Mouse (Mus musculus) embryonic facial prominence, embryonic 14.5 days (tissue): ENCODE measurements around the gene Adamtsl1. TPM values are rescaled to one million over a fixed set of nuclear protein-coding genes. Genes with fewer than 3 reads are reported as not detected.

Experiments used
- ATAC-seq: fragments of 200-750 bp; cut with Nextera tagmentation; 2 replicates; pipeline ENCODE4 v1.8.0; 2017; ENCODE audit warnings: low read depth, moderate number of reproducible peaks, moderate TSS enrichment
- DNase-seq: peaks from one replicate; pipeline ENCODE4 v3.0.0-alpha.2; 2015; ENCODE audit warnings: low spot score
- H3K27ac ChIP-seq: fragments of 300-500 bp; sonication (generic); replicated peaks from 2 replicates; pipeline ENCODE4 v1.5.1; 2014; ENCODE audit warnings: low read depth, mild to moderate bottlenecking, low read length, moderate library complexity
- H3K27me3 ChIP-seq: fragments of 300-500 bp; sonication (generic); replicated peaks from 2 replicates; pipeline ENCODE4 v1.6.1; 2014; ENCODE audit warnings: low read length; ENCODE audit not compliant: control insufficient read depth, insufficient read depth
- H3K36me3 ChIP-seq: fragments of 300-500 bp; sonication (generic); 2 replicates; pipeline ENCODE4 v1.6.1; 2014; ENCODE audit warnings: low read length, mixed read lengths; ENCODE audit not compliant: control insufficient read depth, insufficient read depth
- H3K4me1 ChIP-seq: fragments of 300-500 bp; sonication (generic); 2 replicates; pipeline ENCODE4 v1.6.1; 2014; ENCODE audit warnings: antibody characterized with exemption, low read length; ENCODE audit not compliant: control insufficient read depth, insufficient read depth
- H3K4me2 ChIP-seq: fragments of 300-500 bp; sonication (generic); 2 replicates; pipeline ENCODE4 v1.6.1; 2014; ENCODE audit warnings: low read depth, mild to moderate bottlenecking, low read length, moderate library complexity, mixed read lengths
- H3K4me3 ChIP-seq: fragments of 300-500 bp; sonication (generic); 2 replicates; pipeline ENCODE4 v1.5.1; 2014; ENCODE audit warnings: low read depth, mild to moderate bottlenecking, low read length
- H3K9ac ChIP-seq: fragments of 300-500 bp; sonication (generic); 2 replicates; pipeline ENCODE4 v1.6.1; 2014; ENCODE audit warnings: low read depth, mild to moderate bottlenecking, low read length, moderate library complexity, mixed read lengths
- H3K9me3 ChIP-seq: fragments of 300-500 bp; sonication (generic); 2 replicates; pipeline ENCODE4 v1.6.1; 2016; ENCODE audit warnings: low read length; ENCODE audit not compliant: control insufficient read depth
- WGBS: fragments of 180-500 bp; shearing (Covaris S2); extraction: QIAGEN DNeasy Blood & Tissue Kit; methylation state at CpG from one replicate; pipeline ENCODE4 v1.1.7; 2014; 5-methylcytosine and 5-hydroxymethylcytosine counted together
- polyA plus RNA-seq: library from polyadenylated mRNA; unstranded; fragments of >200 nt; fragmentation: Nextera tagmentation; extraction: Ambion mirVana; gene quantifications from 2 replicates; pipeline ENCODE4 v1.2.1, GENCODE M21; 2014

Adamtsl1 gene
- polyA plus RNA-seq, 1 experiment from 2014 or later: 32.2 TPM

GRCm38 (mm10) chr4:86029486-86029885, 515.5 kb downstream of the Adamtsl1 start:
- WGBS: 52% methylated on average over 6 of the region's 6 CpGs
- Histone ChIP-seq H3K27ac (peak overlapping the region; percentile 39; the same call in 1 of the 2 replicates), H3K4me2 (no peak overlapping the region), H3K4me3 (no peak overlapping the region), H3K36me3 (no peaks in the 10 kb centered on the region), H3K9me3 (no peaks in the 10 kb centered on the region), H3K9ac (no peak overlapping the region), H3K27me3 (no peaks in the 10 kb centered on the region), H3K4me1 (peaks cover 17% of the 10 kb centered on the region)
- ATAC-seq (no peak), DNase-seq (no peak)

- DNase-seq: peak; percentile 77
- Histone ChIP-seq H3K27me3 (no peaks in the 10 kb centered on the region), H3K36me3 (no peaks in the 10 kb centered on the region), H3K4me1 (peaks cover 17% of the 10 kb centered on the region), H3K4me3 (no peak overlapping the region), H3K4me2 (no peak overlapping the region), H3K9ac (no peak overlapping the region), H3K27ac (no peak overlapping the region), H3K9me3 (no peaks in the 10 kb centered on the region)
- peak; percentile 50; the same call in 1 of the 2 replicates for ATAC-seq
- WGBS: 39% methylated on average over 3 of the region's 3 CpGs
Observed at GRCm38 (mm10) chr4:86030208-86030607, 516.2 kb downstream of the Adamtsl1 start.

GRCm38 (mm10) chr4:86031041-86031440, 517.1 kb downstream of the Adamtsl1 start:
- no peak overlapping the region for H3K27ac ChIP-seq
- H3K4me2 ChIP-seq: no peak overlapping the region
- ATAC-seq (no peak), DNase-seq (no peak)
- H3K4me3 ChIP-seq: no peak overlapping the region
- H3K27me3 ChIP-seq: no peaks in the 10 kb centered on the region
- H3K36me3 ChIP-seq: no peaks in the 10 kb centered on the region
- no peak overlapping the region for H3K9ac ChIP-seq
- H3K4me1 ChIP-seq: peaks cover 17% of the 10 kb centered on the region
- WGBS: 18% methylated on average over 8 of the region's 8 CpGs
- H3K9me3 ChIP-seq: no peaks in the 10 kb centered on the region

GRCm38 (mm10) chr4:86040921-86041320, 526.9 kb downstream of the Adamtsl1 start:
- Histone ChIP-seq H3K4me1 (no peaks in the 10 kb centered on the region; the same call in 1 of the 2 replicates), H3K4me3 (no peak overlapping the region), H3K9me3 (no peaks in the 10 kb centered on the region), H3K36me3 (no peaks in the 10 kb centered on the region), H3K9ac (peak overlapping the region; percentile 11; the same call in 1 of the 2 replicates), H3K27me3 (no peaks in the 10 kb centered on the region), H3K27ac (peak overlapping the region; percentile 40), H3K4me2 (0 out of 2 replicates have a peak overlapping the region, but pooled peaks have one; percentile 9)
- ATAC-seq: no peak
- peak; percentile 75 for DNase-seq
- WGBS: 29% methylated on average over 8 of the region's 8 CpGs

- no peak overlapping the region for H3K27ac ChIP-seq
- no peak overlapping the region for H3K4me3 ChIP-seq
- ATAC-seq: no peak
- no peak overlapping the region for H3K9ac ChIP-seq
- peaks cover under 1% of the 10 kb centered on the region; the same call in 1 of the 2 replicates for H3K4me1 ChIP-seq
- 84% methylated on average over 6 of the region's 6 CpGs for WGBS
- no peaks in the 10 kb centered on the region for H3K36me3 ChIP-seq
- H3K4me2 ChIP-seq: no peak overlapping the region
- no peaks in the 10 kb centered on the region for H3K9me3 ChIP-seq
- DNase-seq: no peak
- no peaks in the 10 kb centered on the region for H3K27me3 ChIP-seq
Observed at GRCm38 (mm10) chr4:86045448-86045847, 531.5 kb downstream of the Adamtsl1 start.

GRCm38 (mm10) chr4:86045876-86046275, 531.9 kb downstream of the Adamtsl1 start:
- Histone ChIP-seq H3K36me3 (no peaks in the 10 kb centered on the region), H3K4me2 (no peak overlapping the region), H3K27ac (no peak overlapping the region), H3K9ac (no peak overlapping the region), H3K27me3 (no peaks in the 10 kb centered on the region), H3K4me3 (no peak overlapping the region), H3K9me3 (no peaks in the 10 kb centered on the region), H3K4me1 (peaks cover 5% of the 10 kb centered on the region; the same call in 1 of the 2 replicates)
- no peak for DNase-seq
- WGBS: 64% methylated on average over 6 of the region's 6 CpGs
- no peak for ATAC-seq

- no peak for ATAC-seq
- H3K27me3 ChIP-seq: no peaks in the 10 kb centered on the region
- peaks cover 5% of the 10 kb centered on the region; the same call in 1 of the 2 replicates for H3K4me1 ChIP-seq
- H3K4me3 ChIP-seq: no peak overlapping the region
- no peaks in the 10 kb centered on the region for H3K9me3 ChIP-seq
- H3K4me2 ChIP-seq: no peak overlapping the region
- H3K9ac ChIP-seq: no peak overlapping the region
- DNase-seq: no peak
- H3K27ac ChIP-seq: no peak overlapping the region
- 63% methylated on average over 1 of the region's 1 CpGs for WGBS
- H3K36me3 ChIP-seq: no peaks in the 10 kb centered on the region
Observed at GRCm38 (mm10) chr4:86046881-86047280, 532.9 kb downstream of the Adamtsl1 start.

GRCm38 (mm10) chr4:86053487-86054237, 539.7 kb downstream of the Adamtsl1 start:
- no peaks in the 10 kb centered on the region for H3K27me3 ChIP-seq
- DNase-seq (peak; percentile 96), ATAC-seq (peak; percentile 97)
- H3K36me3 ChIP-seq: no peaks in the 10 kb centered on the region
- peak overlapping the region; percentile 53 for H3K9ac ChIP-seq
- H3K27ac ChIP-seq: peak overlapping the region; percentile 83
- WGBS: 1% methylated on average over 20 of the region's 20 CpGs
- peak overlapping the region; percentile 52 for H3K4me3 ChIP-seq
- H3K4me1 ChIP-seq: peaks cover 10% of the 10 kb centered on the region; the same call in 1 of the 2 replicates
- no peaks in the 10 kb centered on the region for H3K9me3 ChIP-seq
- peak overlapping the region; percentile 63 for H3K4me2 ChIP-seq

GRCm38 (mm10) chr4:86060614-86061013, 546.6 kb downstream of the Adamtsl1 start:
- no peaks in the 10 kb centered on the region for H3K27me3 ChIP-seq
- H3K4me1 ChIP-seq: no peaks in the 10 kb centered on the region
- ATAC-seq: no peak
- H3K4me3 ChIP-seq: no peak overlapping the region
- H3K36me3 ChIP-seq: no peaks in the 10 kb centered on the region
- no peak overlapping the region for H3K9ac ChIP-seq
- H3K27ac ChIP-seq: no peak overlapping the region
- H3K4me2 ChIP-seq: no peak overlapping the region
- DNase-seq: no peak
- no peaks in the 10 kb centered on the region for H3K9me3 ChIP-seq
- 85% methylated on average over 4 of the region's 4 CpGs for WGBS
